Mouse (Mus musculus) layer of hippocampus, adult 8-10 months (tissue): ENCODE measurements around the gene Robo2. TPM values are rescaled to one million over a fixed set of nuclear protein-coding genes. Genes with fewer than 3 reads are reported as not detected.
"Not testable (repeated sequence)": the region's sequence is repeated elsewhere in the genome, so short reads cannot be mapped to it uniquely, and the experiment has no call there.

Experiments
- DNase-seq, 2 experiments: peaks; one replicate each; pipeline ENCODE4 v3.0.0; 2022; ENCODE audit warnings: low spot score in 2 of 2
- total RNA-seq, 4 experiments: library from RNA; stranded (reverse); gene quantifications; 2 replicates each; pipeline ENCODE4 v1.2.4; 2022

Gene Robo2
- total RNA-seq, 4 experiments from 2014 or later, result 97.2 to 101 (median 99.2) TPM

GRCm38 (mm10) chr16:74216879-74217415 lies 194.7 kb downstream of the Robo2 start:
- DNase-seq, result no peak

GRCm38 (mm10) chr16:74215791-74216190 lies 195.8 kb downstream of the Robo2 start:
- no peak for DNase-seq

GRCm38 (mm10) chr16:74200705-74201104 lies 210.9 kb downstream of the Robo2 start:
- no peak for DNase-seq

GRCm38 (mm10) chr16:74200024-74200703 lies 211.5 kb downstream of the Robo2 start:
- no peak for DNase-seq

- DNase-seq, result no peak
Measured at GRCm38 (mm10) chr16:74192979-74193554, 218.6 kb downstream of the Robo2 start.

GRCm38 (mm10) chr16:74191621-74192020 lies 220.0 kb downstream of the Robo2 start:
- no peak for DNase-seq

GRCm38 (mm10) chr16:74182509-74183113 lies 229.0 kb downstream of the Robo2 start:
- DNase-seq, result no peak

- no peak for DNase-seq
Measured at GRCm38 (mm10) chr16:74172673-74173072, 239.0 kb downstream of the Robo2 start.

- no peak for DNase-seq
Measured at GRCm38 (mm10) chr16:74169642-74170041, 242.0 kb downstream of the Robo2 start.

GRCm38 (mm10) chr16:74169121-74169520 lies 242.5 kb downstream of the Robo2 start:
- DNase-seq, result no peak

- no peak for DNase-seq
Measured at GRCm38 (mm10) chr16:74167832-74168231, 243.8 kb downstream of the Robo2 start.

- no peak for DNase-seq
Measured at GRCm38 (mm10) chr16:74162041-74162440, 249.6 kb downstream of the Robo2 start.

GRCm38 (mm10) chr16:74159189-74159588 lies 252.4 kb downstream of the Robo2 start:
- DNase-seq, result no peak

GRCm38 (mm10) chr16:74136181-74136580 lies 275.4 kb downstream of the Robo2 start:
- DNase-seq, result no peak

GRCm38 (mm10) chr16:74132833-74133232 lies 278.8 kb downstream of the Robo2 start:
- no peak for DNase-seq

- DNase-seq, result no peak
Measured at GRCm38 (mm10) chr16:74131370-74131769, 280.3 kb downstream of the Robo2 start.

GRCm38 (mm10) chr16:74128443-74128983 lies 283.1 kb downstream of the Robo2 start:
- DNase-seq, result no peak

- no peak for DNase-seq
Measured at GRCm38 (mm10) chr16:74113155-74113554, 298.5 kb downstream of the Robo2 start.

- no peak for DNase-seq
Measured at GRCm38 (mm10) chr16:74111101-74111500, 300.5 kb downstream of the Robo2 start.

- not testable (repeated sequence) for DNase-seq
Measured at GRCm38 (mm10) chr16:74104449-74104848, 307.2 kb downstream of the Robo2 start.

- no peak for DNase-seq
Measured at GRCm38 (mm10) chr16:74092997-74093801, 318.4 kb downstream of the Robo2 start.
